Mouse (Mus musculus) liver, embryonic 16.5 days (tissue): Measurements from ENCODE around the gene Kcna7. TPM values are rescaled to one million over a fixed set of nuclear protein-coding genes. Genes with fewer than 3 reads are reported as not detected.
"Not testable (repeated sequence)": the region's sequence is repeated elsewhere in the genome, so short reads cannot be mapped to it uniquely, and the experiment has no call there.

Source experiments
- ATAC-seq: fragments of 200-750 bp; cut with Nextera tagmentation; 2 replicates; pipeline ENCODE4 v1.8.0; 2017; ENCODE audit warnings: low read depth, mild to moderate bottlenecking, moderate number of reproducible peaks, moderate library complexity
- H3K27ac ChIP-seq: fragments of 300-500 bp; sonication (generic); 2 replicates; pipeline ENCODE4 v1.5.1; 2014; ENCODE audit warnings: mild to moderate bottlenecking, low read length
- H3K27me3 ChIP-seq: fragments of 300-500 bp; sonication (generic); 2 replicates; pipeline ENCODE4 v1.6.1; 2014; ENCODE audit warnings: low read depth, low read length, mixed read lengths; ENCODE audit not compliant: control insufficient read depth, insufficient read depth
- H3K36me3 ChIP-seq: fragments of 300-500 bp; sonication (generic); 2 replicates; pipeline ENCODE4 v1.6.1; 2014; ENCODE audit warnings: mild to moderate bottlenecking; ENCODE audit not compliant: control insufficient read depth, insufficient read depth
- H3K4me1 ChIP-seq: fragments of 300-500 bp; sonication (generic); 2 replicates; pipeline ENCODE4 v1.6.1; 2014; ENCODE audit warnings: low read depth, low read length, mixed read lengths; ENCODE audit not compliant: control insufficient read depth
- H3K4me2 ChIP-seq: fragments of 300-500 bp; sonication (generic); 2 replicates; pipeline ENCODE4 v1.6.1; 2014; ENCODE audit warnings: low read depth, low read length, mixed read lengths
- H3K4me3 ChIP-seq: fragments of 300-500 bp; sonication (generic); 2 replicates; pipeline ENCODE4 v1.5.1; 2014; ENCODE audit warnings: low read depth, mild to moderate bottlenecking, low read length
- H3K9ac ChIP-seq: fragments of 300-500 bp; sonication (generic); 2 replicates; pipeline ENCODE4 v1.6.1; 2014; ENCODE audit warnings: low read depth, low read length
- H3K9me3 ChIP-seq: fragments of 300-500 bp; sonication (generic); replicated peaks from 2 replicates; pipeline ENCODE4 v1.6.1; 2016; ENCODE audit warnings: low read length; ENCODE audit not compliant: control insufficient read depth
- WGBS: fragments of 180-500 bp; shearing (Covaris S2); extraction: QIAGEN DNeasy Blood & Tissue Kit; methylation state at CpG from one replicate; pipeline ENCODE4 v1.1.7; 2014; ENCODE audit not compliant: insufficient replicate concordance; 5-methylcytosine and 5-hydroxymethylcytosine counted together
- polyA plus RNA-seq: library from polyadenylated mRNA; unstranded; fragments of >200 nt; fragmentation: Nextera tagmentation; extraction: Ambion mirVana; gene quantifications from 2 replicates; pipeline ENCODE4 v1.2.1, GENCODE M21; 2015

Gene Kcna7
- polyA plus RNA-seq, result not detected in 2 replicates

GRCm38 (mm10) chr7:45405091-45406075, at the start of gene Kcna7:
Gene Kcna7 (plus strand): TSS chr7:45405653.
- Histone ChIP-seq H3K4me3 (peak within 1 kb of the TSS; percentile 36), H3K27me3 (peaks cover 54% of the 10 kb centered on the region), H3K4me1 (peaks cover 3% of the 10 kb centered on the region), H3K36me3 (no peaks in the 10 kb centered on the region), H3K9me3 (no peaks in the 10 kb centered on the region), H3K4me2 (peak within 1 kb of the TSS; percentile 56), H3K9ac (no peak within 1 kb of the TSS), H3K27ac (no peak within 1 kb of the TSS)
- 10% methylated on average over 28 of the region's 28 CpGs for WGBS
- ATAC-seq, result no peak

GRCm38 (mm10) chr7:45356087-45356486, 49.4 kb upstream of the Kcna7 start:
- Histone ChIP-seq H3K27me3 (peaks cover 13% of the 10 kb centered on the region), H3K9me3 (no peaks in the 10 kb centered on the region), H3K4me2 (no peak overlapping the region), H3K27ac (no peak overlapping the region), H3K4me3 (no peak overlapping the region), H3K36me3 (no peaks in the 10 kb centered on the region), H3K9ac (no peak overlapping the region), H3K4me1 (peaks cover 1% of the 10 kb centered on the region)
- no peak for ATAC-seq
- WGBS, result 36% methylated on average over 13 of the region's 13 CpGs

DNA sequence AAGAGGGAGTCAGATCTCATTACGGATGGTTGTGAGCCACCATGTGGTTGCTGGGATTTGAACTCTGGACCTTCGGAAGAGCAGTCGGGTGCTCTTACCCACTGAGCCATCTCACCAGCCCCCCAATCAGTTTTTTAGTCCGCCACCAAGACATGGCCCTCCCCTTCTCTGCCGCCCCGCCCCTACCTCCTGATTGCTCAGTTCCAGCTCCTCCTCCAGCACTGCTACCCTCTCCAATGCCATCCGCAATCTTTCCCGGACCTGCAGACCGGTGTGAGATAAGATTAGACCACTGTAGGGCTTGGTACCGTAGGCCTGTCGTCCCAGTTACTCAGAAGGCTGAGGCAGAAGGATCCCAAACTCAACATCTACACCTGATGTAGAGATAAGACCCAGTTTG, 46.4 kb upstream of the Kcna7 start:
- not testable (repeated sequence) for H3K36me3 ChIP-seq, H3K9ac ChIP-seq, ATAC-seq, H3K27ac ChIP-seq, H3K4me2 ChIP-seq, H3K4me3 ChIP-seq, H3K9me3 ChIP-seq
- 40% methylated on average over 10 of the region's 11 CpGs for WGBS
- H3K4me1 ChIP-seq, result peaks cover 12% of the 10 kb centered on the region
- peaks cover 43% of the 10 kb centered on the region for H3K27me3 ChIP-seq

- H3K4me1 ChIP-seq, result peaks cover 12% of the 10 kb centered on the region
- peaks cover 58% of the 10 kb centered on the region for H3K27me3 ChIP-seq
- ATAC-seq, result no peak
- H3K36me3 ChIP-seq, result no peaks in the 10 kb centered on the region
- H3K27ac ChIP-seq, result no peak overlapping the region
- H3K4me3 ChIP-seq, result no peak overlapping the region
- no peak overlapping the region for H3K9ac ChIP-seq
- no peak overlapping the region for H3K4me2 ChIP-seq
- WGBS, result 41% methylated on average over 18 of the region's 18 CpGs
- no peaks in the 10 kb centered on the region for H3K9me3 ChIP-seq
These were observed 44.9 kb upstream of the Kcna7 start for GRCm38 (mm10) chr7:45360404-45361125.

- H3K9ac ChIP-seq, result no peak overlapping the region
- H3K27ac ChIP-seq, result no peak overlapping the region
- peak overlapping the region; percentile 54 for H3K4me2 ChIP-seq
- H3K4me3 ChIP-seq, result peak overlapping the region; percentile 45
- under 1% methylated on average over 43 of the region's 43 CpGs for WGBS
- H3K4me1 ChIP-seq, result peaks cover 15% of the 10 kb centered on the region
- no peaks in the 10 kb centered on the region for H3K9me3 ChIP-seq
- no peaks in the 10 kb centered on the region for H3K36me3 ChIP-seq
- peaks cover 65% of the 10 kb centered on the region for H3K27me3 ChIP-seq
- ATAC-seq, result peak; percentile 66
These were observed 44.1 kb upstream of the Kcna7 start for GRCm38 (mm10) chr7:45361243-45361804.

GRCm38 (mm10) chr7:45362801-45363200, 42.7 kb upstream of the Kcna7 start:
- Histone ChIP-seq H3K4me2 (no peak overlapping the region), H3K4me1 (peaks cover 26% of the 10 kb centered on the region)
- WGBS, result 5% methylated on average over 13 of the region's 13 CpGs

GRCm38 (mm10) chr7:45363983-45364382, 41.5 kb upstream of the Kcna7 start:
- WGBS, result 33% methylated on average over 2 of the region's 2 CpGs
- Histone ChIP-seq H3K36me3 (no peaks in the 10 kb centered on the region), H3K9ac (no peak overlapping the region), H3K27me3 (peaks cover 79% of the 10 kb centered on the region), H3K4me1 (peaks cover 27% of the 10 kb centered on the region), H3K27ac (no peak overlapping the region), H3K4me3 (no peak overlapping the region), H3K4me2 (no peak overlapping the region), H3K9me3 (no peaks in the 10 kb centered on the region)
- ATAC-seq, result no peak

More at GRCm38 (mm10) chr7:45362801-45363200, 42.7 kb upstream of the Kcna7 start:
- Histone ChIP-seq H3K27me3 (peaks cover 71% of the 10 kb centered on the region), H3K4me3 (no peak overlapping the region), H3K9ac (no peak overlapping the region), H3K36me3 (no peaks in the 10 kb centered on the region), H3K9me3 (no peaks in the 10 kb centered on the region), H3K27ac (no peak overlapping the region)
- ATAC-seq, result no peak

DNA sequence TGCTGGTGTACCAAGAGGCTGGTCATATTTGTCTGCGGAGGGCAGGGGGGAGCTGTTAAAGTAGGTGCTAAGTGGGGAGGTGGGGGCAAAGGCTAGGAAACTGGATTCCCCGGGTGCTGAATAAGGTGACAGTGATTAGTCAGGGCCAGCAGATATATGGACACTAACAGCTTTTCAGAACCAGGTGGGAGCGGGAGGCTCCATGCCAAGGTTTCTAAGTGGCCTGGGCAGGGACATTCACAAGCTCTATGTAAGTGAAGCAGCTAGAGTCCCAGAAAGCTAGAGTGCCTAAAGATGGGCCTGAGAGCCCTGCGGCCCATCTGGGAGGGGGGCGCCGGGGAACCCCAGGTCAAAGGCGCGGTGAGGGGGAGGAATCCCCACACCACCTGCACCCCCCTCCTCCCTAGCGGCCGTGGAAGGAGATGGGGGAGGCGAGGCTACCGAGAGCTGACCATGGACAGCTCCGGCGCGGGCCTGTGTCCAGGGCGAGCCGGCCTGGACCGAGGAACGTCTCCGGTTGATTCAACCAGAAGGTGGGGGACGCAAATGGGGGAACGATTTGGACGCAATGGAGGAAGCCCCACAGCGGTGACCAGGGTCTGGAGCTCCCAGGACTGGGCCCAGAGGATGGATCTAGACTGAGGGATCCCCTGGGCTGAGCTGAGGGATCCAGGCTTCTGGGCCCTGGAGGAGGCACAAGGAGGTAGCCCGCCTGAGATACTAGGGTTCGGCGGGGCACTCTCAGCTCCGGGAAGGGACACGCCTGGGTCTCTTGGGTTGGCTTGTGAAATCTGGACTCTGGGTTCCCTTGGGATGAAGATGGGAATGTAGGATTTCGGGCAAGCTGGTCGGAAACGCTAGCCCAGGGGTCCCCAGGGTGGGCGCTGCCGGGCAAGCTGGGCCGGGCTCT, 39.5 kb upstream of the Kcna7 start:
- Histone ChIP-seq H3K27ac (no peak overlapping the region), H3K36me3 (no peaks in the 10 kb centered on the region), H3K4me3 (peak overlapping the region; percentile 65), H3K4me2 (peak overlapping the region; percentile 91), H3K9me3 (no peaks in the 10 kb centered on the region), H3K9ac (0 out of 2 replicates have a peak overlapping the region, but pooled peaks have one; percentile 33), H3K27me3 (peaks cover 81% of the 10 kb centered on the region), H3K4me1 (peaks cover 39% of the 10 kb centered on the region)
- WGBS, result 5% methylated on average over 34 of the region's 35 CpGs
- no peak for ATAC-seq
